15 mouse cellular contexts compared by ENCODE assay signal in genomic region chr13:112010464-112010863, GRCm38 (mm10).
"Had no signal": no experiment of that assay in that cellular context is flagged by ENCODE, and none has a peak within 500 bp of the region (broad histone marks: within the 10 kb centered on the region; RNA-seq: fewer than 3 reads in every experiment).

No protein-coding gene starts in this region.

- H3K4me3 ChIP-seq: layer of hippocampus, adult 2 months; limb, embryonic 12.5 days; liver, embryonic 13.5 days; megakaryocyte, embryonic 14.5 days; midbrain, embryonic 15.5 days; neural tube, embryonic 12.5 days had no signal

- H3K27ac ChIP-seq: layer of hippocampus, adult 2 months; limb, embryonic 12.5 days; liver, embryonic 13.5 days; macrophage; midbrain, embryonic 15.5 days; neural tube, embryonic 12.5 days had no signal

- H3K9ac ChIP-seq: limb, embryonic 12.5 days; liver, embryonic 13.5 days; liver, postnatal 0 days; midbrain, embryonic 15.5 days; neural tube, embryonic 12.5 days had no signal

- H3K36me3 ChIP-seq: limb, embryonic 12.5 days; liver, embryonic 13.5 days; midbrain, embryonic 15.5 days; neural tube, embryonic 12.5 days had no signal

- H3K27me3 ChIP-seq: limb, embryonic 12.5 days; megakaryocyte, embryonic 14.5 days; midbrain, embryonic 15.5 days; neural tube, embryonic 12.5 days had no signal

- ATAC-seq: intestine, postnatal 0 days; liver, postnatal 0 days; midbrain, embryonic 15.5 days had no signal

- H3K4me1 ChIP-seq: limb, embryonic 12.5 days; megakaryocyte, embryonic 14.5 days; midbrain, embryonic 15.5 days; neural tube, embryonic 12.5 days had no signal

- DNase-seq: kidney, adult 9 months; kidney, postnatal 10 days; kidney, postnatal 4 days; liver; liver, embryonic 13.5 days; liver, postnatal 0 days; thymus, postnatal 36 days had no signal

- H3K9me3 ChIP-seq: limb, embryonic 12.5 days; midbrain, embryonic 15.5 days; neural tube, embryonic 12.5 days had no signal

- H3K4me2 ChIP-seq: limb, embryonic 12.5 days; liver, embryonic 13.5 days; midbrain, embryonic 11.5 days; midbrain, embryonic 15.5 days; neural tube, embryonic 12.5 days had no signal
